Mouse (Mus musculus) kidney, postnatal 25 days (tissue): Measurements from ENCODE around the gene Nexn.
"Not testable (repeated sequence)": the region's sequence is repeated elsewhere in the genome, so short reads cannot be mapped to it uniquely, and the experiment has no call there.

Source experiments
- DNase-seq, 2 experiments: peaks; one replicate each; pipeline ENCODE4 v3.0.0; 2021; ENCODE audit warnings: mixed read lengths in 2 of 2

Gene Nexn

DNA sequence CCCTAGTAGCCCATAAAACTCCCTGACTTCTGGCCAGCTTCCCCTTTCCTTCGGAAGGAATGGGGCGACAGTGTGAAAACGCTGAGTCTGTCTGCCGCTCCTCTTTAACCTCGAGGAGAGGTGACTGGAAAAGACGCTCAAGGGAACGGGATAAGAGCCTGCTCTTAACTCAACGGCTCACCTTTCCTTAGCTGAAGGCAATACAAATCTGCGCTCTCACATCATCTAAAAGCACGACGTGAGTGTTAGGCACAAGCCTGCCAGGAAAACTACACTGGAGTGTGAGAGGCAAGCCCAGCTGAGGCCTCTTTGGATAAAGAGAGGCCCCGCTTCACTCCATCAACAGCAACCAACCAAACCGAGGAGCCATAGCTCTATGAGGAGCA lies at the start of gene Nexn:
Gene Nexn (minus strand): TSS at position 315 of the 386 bp plus-strand sequence.
- no peak for DNase-seq

DNA sequence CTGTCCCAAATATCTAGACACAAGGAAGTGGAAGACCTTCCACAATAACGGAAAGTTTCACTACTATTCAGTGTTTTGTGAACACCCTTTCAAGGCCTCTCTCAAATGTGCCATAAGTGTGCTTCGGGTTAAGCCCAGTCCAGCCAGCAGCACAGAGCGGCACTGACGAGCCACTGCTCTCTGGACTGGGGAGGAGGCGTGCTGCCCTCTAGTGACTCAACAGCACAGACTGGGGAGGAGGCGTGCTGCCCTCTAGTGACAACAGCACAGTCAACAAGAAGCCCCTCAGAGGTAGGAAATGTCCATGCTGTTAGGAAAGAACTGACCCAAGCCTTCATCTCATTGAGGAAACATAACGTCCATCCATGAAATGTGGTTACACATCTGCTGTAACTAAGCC lies 49.5 kb upstream of the Nexn start:
- DNase-seq, result peak; percentile 90 to 91

DNA sequence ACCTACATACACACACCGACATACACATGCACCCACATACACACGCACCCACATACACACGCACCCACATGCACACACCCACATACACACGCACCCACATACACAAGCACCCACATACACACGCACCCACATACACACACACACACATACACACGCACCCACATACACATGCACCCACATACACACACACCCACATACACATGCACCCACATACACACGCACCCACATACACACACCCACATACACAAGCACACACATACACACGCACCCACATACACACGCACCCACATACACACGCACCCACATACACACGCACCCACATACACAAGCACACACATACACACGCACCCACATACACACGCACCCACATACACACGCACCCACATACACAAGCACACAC lies 48.5 kb upstream of the Nexn start:
- DNase-seq, result not testable (repeated sequence)

DNA sequence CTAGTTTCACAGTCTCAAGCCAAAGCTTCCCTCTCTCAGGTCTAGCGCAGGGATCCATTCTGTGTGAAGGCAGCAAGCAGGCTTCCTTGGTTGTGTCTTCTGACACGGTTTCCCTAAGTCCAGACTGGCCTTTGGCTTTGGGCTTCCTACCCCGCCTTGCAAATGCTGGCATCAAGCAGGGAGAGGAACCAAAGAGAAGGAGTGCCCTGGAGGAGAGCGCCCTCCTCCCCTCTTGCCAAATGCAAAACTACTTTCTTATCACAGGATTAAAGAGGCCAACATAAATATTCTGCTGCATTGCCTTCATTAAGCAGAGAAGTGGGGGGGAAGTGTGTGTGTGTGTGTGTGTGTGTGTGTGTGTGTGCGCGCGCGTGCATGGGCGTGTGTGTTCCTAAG lies 43.1 kb upstream of the Nexn start:
- DNase-seq, result no peak

DNA sequence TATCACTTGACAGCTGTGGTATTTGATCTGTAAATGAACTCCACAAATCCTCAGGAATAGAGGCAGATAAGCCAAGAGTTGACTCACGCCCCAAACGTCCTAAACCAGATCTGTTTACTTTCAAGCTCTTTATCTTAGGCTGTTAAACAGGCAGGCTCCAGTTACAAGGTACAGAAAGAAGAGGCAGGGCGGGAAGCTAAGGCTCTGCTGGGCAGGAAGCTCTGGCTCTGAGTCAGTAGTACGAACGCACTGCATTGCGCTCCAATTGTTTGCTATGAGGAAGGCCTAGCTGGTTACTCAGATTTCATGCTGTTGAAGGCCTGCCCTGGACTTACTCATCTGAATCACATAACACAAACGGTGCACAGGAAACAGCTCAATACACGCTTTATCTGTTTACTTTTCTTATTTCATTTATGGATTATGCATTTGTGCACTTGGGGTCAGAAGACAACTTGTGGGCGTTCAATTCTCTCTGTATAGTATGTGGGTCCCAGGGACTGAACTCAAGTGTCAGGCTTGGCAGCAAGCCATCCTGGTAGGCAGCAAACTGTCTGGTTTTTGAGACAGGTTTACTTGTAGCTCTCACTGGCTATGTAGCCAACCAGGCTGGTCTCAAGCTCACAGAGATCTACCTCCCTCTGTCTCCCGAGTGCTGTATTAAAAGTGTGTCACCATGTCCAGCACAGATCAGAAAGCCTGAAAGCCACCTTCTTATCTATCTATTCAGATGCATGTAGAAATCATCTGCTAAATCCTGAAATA lies 42.5 kb upstream of the Nexn start:
- peak; percentile 4 to 33 for DNase-seq

DNA sequence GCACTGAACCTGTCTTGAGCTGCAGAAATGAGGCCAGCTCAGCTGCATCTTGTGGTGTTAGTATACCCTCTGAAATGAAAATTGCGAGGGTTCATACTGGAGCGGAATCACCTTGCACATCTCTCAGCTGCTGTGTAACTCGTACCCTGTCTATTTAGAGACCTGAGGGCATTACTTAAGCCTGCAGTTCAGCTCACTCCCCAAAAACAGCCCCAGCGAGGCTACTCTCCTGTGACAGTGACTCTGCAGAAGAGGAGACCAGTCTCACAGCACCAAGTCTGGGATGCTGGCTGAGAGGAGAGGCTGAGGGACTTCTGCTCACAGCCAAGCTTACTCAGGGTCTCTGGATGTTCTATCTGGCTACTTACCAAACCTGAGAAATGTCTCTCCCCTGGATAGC lies 39.8 kb upstream of the Nexn start:
- no peak for DNase-seq

DNA sequence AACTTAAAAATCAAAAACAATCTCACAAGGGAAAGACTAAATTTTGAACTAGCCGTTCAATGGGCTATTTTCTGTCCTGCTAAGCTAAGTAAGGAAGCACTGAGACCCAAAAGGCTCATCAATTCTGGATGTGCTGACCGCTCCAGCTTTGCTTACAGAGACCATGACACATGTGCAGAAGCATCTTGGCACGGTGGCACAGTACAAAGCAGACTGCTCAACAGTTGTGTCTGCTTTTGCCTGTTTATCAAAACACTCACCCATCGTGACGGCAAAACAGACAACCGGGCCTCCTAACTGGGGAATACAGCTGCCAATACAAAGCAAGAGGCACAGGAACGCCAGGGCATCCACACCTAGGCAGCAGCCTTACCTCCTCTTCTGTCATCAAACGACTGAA lies 38.9 kb upstream of the Nexn start:
- no peak for DNase-seq

DNA sequence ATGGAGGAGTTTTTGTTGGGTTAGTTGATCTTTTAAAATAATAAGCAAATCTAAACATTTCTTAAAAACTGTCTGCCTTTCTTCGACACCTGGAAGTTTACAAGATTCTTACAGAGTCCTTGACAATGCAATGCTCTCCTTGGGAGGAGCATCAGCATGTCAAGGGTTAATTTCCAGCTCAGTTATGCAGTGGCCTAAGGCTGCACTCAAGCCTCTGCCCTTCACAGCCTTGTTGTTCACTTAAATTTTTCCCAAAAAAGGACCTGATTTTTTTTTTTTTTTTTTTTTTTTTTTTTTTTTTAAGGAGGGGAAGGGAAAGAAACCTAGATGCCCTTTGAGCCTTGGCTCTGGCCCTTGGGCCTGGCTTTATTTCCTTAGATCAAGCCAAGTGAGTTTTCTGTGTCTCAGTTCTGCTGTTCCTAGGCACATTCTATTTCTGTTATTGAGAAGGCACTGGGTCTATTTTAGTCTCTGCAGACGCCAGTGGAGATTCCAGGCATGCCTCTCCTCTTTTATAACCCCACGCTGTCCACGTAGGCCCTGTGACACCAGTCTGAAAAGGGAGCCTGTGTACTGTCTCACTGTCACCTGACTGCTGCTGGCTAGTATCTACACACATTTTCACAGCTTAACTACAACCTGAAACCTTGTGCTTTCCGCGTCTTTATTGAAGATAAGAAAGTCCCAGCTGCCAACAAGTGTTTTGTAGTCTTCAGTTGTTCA lies 38.1 kb upstream of the Nexn start:
- peak; percentile 18 to 48 for DNase-seq

DNA sequence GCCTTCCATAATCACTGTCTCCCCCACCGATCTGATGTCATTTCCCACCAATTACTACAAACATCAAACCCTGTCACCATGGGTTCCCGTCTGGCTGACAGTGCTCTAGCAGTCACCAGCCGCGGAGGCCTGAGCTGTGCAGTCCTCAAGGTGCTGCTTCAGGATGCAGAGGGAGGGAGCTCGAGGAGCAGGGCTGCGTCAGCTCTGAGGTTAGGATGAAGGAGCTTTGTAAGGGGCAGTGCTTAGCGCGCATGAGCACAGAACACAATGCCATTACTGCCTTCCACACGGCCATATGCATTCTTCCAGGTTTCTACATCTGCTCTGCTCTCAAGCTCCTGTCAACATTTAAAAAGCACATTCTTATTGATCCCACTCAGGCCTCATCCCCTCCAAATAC lies 36.8 kb upstream of the Nexn start:
- DNase-seq, result no peak

DNA sequence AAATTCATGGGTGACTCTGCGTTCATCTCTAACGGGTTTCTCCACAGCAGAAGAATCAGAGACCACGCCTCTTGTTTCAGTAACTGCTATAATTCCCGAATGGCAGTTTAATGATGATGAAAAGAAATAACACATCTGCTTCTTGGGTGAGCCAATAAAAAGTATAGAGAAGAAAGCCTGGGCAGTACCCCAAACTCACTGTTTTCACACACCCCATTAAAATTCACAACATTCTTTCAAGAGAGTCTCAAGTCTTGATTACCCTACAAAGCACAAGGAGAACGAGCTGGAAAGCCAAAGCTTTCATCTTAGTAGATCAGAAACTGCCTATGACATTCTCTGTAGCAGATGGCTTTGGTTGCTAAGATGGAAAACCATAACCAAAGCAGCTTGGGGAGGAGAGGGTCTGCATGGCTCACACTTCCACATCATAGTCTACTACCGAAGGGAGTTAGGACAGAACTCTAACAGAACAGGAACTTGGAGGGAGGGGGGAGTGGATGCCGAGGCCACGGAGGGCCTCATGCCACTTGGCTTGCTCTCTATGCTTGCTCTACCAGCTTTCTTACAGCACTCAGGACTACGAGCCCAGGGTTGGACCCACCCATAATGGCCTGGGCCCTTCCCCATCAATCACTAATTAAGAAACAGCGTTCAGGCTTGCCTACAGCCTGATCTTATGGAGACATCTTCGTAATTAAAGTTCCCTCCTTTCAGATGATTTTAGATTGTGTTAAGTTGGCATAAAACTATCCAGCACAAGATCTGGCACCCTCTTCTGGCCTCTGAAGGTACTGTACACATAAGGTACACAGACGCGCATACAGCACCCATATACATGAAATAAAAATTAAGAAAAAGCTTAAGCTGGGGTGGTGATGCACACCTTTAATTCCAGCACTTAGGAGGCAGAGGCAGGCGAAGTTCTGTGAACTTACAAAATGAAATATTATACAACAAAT lies 34.5 kb upstream of the Nexn start:
- DNase-seq, result peak in 1 of 2 experiments; percentile 8

DNA sequence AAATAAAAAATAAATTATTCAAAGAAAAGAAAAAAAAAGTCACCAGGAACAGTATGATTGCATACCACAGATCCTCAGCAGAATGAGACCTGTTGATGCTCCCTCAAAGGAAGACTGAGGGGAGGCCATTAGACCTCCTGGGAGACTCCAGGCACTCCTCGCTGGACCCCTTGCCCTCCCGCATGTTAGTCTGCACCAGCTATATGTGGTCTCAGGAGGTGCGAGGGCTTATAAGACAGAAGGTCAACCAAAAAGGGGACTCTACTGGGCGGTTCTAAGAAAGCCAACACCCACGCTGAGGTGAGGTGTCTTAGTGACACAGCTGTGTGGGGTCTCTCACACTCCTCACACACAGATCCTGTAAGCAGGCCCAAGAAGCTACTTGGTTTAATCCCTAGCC lies 29.7 kb upstream of the Nexn start:
- no peak for DNase-seq

DNA sequence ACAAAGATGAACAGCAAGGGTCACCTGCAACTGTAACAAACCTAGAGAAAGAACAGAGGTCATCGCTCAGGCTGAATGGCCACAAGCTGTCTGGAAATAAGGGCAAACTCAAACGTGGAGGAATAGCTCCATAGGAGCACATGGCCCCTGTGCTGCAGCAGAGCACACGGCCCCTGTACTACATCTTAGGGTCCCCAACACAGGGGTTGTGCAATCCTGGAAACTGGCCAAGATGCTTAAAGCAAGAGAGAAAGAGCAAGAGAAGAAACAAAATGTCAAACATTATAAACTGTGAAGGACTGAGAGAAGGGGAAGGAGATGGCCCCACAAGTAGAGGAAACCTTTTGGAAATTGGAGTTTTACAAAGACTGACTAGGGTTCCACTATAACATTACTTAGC lies 28.2 kb upstream of the Nexn start:
- DNase-seq, result no peak

DNA sequence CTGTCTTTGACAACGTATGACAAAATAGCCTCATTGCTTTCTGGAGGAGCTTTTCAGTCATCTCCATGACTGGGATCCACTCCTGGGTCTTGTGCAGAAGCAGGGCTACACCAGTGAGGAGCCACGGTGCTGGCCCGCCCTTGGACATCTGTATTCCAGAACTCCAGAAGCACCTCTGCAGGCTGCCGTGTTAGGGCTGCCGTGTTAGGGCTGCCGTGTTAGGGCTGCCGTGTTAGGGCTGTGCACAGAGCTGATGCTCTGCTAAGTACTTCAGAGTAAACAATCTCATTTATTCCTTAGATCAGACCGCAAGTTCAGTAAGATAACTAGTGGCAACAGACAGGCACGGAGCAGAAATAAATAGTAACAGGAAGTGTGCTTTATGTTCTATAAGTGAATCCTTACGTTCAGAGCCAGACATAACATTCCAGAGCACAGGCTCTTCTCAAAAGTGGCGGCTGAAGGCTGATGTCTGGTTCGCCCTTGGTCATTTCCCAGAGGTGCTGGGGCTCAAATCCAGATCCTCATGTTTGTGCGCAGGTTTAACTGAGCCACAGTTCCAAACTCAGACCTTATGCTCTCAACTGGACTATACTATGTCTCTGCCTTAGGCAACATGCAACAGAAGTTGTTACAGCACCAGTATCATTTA lies 27.5 kb upstream of the Nexn start:
- no peak for DNase-seq

DNA sequence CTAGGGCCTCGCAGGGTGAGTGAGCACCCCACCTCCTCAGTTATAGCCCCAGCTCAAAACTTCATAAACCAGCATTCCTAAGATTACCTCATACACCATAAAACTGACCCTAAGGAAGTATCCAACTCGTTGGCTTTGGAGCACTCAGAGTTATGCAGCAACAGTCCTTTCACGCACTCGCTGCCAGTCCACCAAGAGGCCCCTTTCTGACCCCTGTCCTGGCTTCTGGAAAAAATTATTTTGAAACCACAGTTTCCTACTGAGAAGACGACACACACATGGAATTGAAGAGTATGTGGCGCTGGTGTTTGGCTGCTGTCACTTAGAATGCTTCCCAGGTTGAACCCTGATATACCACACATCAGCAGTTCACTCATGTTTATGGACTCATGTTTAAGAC lies 25.7 kb upstream of the Nexn start:
- no peak for DNase-seq

DNA sequence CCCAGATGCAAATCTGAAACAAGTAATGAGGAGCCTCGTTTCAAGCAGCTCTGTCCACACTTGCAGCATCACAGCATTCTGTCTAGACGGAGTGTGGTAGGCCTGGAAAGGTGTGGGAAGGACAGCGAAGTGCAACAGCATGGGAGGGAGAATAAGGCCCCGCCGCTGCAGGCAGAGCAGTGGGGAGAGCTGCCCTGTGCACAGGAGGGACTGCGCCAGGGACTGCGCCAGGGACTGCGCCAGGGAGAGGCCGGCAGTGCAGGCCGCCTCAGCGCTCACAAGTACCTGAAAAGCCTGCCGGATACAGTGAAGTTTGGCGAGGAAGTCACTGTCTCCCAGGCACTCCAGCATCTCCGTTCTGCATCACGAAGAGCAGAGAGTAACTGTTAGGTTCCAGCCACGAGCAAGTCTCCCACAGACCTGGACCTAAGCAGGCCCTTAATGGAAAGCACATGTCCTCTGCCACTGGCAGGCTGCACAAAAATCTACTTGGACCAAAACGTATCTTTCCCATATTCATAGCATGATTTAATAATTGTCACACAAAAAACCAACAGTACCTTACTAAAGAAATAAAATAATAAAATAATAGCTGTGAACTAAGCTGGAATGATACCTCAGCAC lies 24.1 kb upstream of the Nexn start:
- DNase-seq, result no peak

DNA sequence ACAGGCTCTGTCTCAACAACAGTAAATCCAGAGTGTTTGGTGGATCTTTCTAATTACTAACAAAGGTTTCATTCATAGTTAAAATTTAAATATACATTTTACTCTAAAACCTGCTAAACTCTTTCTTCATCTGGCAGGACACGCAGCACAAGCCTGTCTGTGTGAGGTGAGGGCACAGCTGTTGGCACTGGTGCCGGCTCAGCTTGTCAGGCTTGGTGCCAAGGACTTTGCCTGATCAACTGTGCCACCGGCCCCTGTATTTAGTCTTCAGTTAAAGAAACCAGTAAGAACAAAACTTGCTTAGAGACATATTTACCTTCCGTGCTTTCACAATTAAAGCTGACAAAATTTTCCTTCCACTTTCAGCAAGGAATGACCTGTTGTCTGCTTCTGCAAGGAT lies 22.6 kb upstream of the Nexn start:
- DNase-seq, result peak; percentile 51 to 64

DNA sequence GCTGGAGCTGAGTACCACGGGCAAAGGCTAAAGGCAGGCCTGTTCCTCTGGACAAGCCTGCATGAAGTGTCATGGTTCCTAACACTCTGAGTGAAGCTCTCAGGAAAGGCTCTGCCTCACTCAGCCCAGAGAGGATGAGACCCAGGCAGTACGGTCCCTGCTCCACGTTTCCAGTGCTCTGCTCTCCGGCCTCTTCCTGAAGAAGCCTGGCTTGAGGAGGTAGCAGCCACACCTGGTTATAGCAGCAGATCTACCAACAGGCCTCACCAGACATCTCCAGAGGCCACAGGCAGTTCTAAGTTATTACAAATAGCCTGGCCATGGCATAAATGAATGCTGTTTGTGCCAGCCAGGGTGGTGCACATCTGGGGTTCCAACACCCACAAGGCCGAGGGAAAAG lies 22.1 kb upstream of the Nexn start:
- no peak for DNase-seq

DNA sequence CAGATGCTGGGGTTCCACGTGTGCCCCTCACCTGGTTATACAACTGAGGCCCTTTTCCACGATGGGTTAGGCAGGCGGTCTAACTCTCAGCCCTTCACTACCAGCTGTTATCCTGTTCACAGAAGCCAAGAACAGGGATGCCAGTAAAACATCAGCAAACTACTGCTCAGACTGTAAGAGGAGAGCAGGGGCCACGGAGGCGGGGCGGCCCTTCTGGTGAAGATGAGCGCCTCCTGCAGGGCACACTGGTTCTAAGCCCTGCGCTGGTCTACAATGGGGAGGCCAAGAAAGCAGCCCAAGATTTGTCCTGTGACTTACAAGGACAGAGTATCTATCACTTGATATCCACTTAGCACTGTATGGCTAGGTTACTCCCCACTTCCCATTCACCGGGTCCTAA lies 21.7 kb upstream of the Nexn start:
- no peak for DNase-seq

DNA sequence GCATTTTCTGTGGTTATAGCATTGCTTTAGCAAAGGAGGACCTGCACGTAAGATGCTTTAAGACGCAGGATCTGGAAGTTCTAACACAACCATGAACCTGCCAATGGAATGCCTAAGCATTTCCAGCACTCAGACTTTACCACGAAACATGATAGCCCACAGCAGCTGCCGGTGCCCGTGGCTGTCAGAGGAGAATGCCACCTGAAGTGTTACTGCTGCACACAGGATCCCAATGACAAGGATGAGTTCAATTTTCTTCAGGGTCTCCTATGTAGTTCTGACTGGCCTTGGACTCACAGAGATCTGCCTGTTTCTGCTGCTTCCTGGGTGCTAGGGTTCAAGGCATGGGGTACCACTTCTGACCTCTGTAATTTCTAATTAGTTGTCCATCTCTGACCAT lies 18.6 kb upstream of the Nexn start:
- no peak for DNase-seq

DNA sequence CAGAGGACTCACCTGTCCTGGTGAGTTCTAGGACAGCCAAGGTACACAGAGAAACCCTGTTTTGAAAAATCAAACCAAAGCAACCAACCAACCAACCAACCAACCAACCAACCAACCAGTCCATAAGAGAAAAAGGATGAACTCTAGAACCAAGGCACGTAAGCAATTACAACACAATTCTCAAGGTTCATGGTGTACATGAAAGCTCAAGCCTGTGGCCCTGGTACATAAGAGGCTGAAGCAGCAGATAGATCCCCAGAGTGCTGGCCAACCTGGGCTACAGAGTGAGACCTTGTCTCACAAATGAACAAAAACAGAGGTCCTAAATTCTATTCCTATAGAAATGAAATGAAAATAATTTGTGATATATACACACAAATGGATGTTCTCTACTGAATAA lies 18.2 kb upstream of the Nexn start:
- DNase-seq, result no peak

DNA sequence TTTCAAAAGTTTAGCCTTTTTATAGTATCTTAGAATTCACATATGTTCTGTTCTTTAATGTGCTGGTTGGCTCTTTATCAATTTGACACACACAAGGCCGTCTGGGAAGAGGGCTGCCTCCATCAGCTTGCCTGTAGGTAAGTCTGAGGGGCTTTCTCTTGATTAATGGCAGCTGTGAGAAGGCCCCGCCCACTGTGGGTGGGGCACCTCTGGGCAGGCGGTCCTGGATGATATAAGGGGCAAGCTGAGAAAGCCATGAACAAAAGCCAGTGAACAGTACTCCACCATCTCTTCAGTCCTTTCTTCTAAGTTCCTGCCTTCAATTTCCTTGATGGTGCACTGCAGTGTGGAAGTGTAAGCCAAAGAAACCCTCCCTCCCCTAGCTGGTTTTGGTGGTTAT lies 16.0 kb upstream of the Nexn start:
- no peak for DNase-seq

DNA sequence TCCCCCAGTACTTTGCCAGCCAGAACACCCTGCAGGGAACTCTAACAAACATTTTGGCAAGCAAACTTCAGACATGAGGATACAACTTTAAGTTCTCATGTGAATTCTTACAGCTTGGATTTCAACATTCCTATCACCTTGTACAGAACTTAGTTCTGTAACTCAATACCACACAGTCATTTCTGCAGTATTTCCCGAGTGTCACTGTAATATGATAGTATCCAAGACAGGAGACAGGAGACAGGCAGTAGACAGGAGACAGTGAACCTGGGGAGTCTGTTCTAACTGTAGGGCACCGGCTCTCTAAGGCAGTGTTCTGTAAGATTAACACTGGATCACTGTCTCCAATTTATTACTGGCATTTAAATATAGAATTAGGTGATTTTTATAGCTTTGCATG lies 12.3 kb upstream of the Nexn start:
- no peak for DNase-seq

DNA sequence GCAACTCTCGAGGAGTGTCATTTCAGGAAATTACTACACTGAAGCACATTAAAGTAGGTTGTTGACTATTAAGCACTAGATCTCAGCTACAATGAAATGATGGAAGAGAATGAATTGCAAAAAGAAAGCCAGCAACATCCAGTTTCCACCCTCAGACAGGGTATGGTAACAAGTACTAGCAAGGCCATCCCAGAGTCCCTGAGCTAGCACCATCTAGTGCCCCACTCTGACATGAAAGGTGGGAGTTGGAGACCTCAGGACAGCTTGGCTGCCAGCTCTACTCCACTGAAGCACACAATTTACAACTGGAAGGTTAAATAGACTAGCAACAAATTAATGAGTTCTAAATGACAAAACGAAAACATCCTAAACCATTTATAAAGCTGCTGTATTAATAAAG lies 11.8 kb upstream of the Nexn start:
- no peak for DNase-seq
